Mouse (Mus musculus): ENCODE results near the gene Bach1. TPM values are rescaled to one million over a fixed set of nuclear protein-coding genes. Genes with fewer than 3 reads are reported as not detected.

The Bach1 gene
- 8.8 and 9.3 TPM in 2 replicates for polyA plus RNA-seq (2012; rRNA removed; ENCODE audit: low replicate concordance)

DNA sequence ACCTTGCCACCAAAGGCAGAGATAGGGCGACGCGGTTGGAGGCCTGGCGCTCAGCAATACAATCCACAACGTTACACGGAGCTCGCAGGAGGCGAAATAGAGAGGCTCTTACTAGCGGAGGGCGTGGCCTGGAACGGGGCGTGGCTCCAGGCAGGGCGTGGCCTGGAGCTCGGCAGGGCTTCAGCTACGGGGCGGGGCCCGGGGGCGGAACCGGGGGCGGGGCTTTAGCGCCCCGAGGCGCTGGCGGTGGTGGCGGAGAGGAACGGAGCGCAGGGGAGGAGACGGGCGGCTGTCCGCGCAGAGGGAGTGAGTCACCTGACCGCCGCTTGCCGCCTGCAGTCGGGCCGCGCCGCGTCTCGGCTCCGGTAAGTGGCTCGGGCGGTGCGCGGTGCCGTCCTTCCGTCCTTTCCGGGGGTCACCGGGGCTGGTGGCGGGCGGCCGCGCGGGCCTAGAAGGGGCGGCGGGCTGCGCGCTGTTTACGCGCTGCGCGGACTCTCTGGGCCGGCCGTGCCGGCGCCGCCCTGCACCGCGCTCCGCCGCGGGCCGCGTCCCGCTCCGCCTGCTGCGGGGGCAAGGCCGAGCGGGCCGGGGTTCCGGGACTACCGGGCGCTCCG is at the start of gene Bach1:
Gene Bach1, plus strand, starts transcription at position 254 of the 614 bp plus-strand sequence.

Other genes starting within 250 kb of the Bach1 start
- gene Usp16, start 244.2 kb upstream of the Bach1 start, polyA plus RNA-seq (2012; rRNA removed; ENCODE audit: low replicate concordance), result 12.9 and 32.6 TPM in 2 replicates
- gene Cct8, start 203.1 kb upstream of the Bach1 start, polyA plus RNA-seq (2012; rRNA removed; ENCODE audit: low replicate concordance), result 14.3 and 28.2 TPM in 2 replicates
- 0.74 and 2.4 TPM in 2 replicates for gene Map3k7cl, start 145.6 kb upstream of the Bach1 start, polyA plus RNA-seq (2012; rRNA removed; ENCODE audit: low replicate concordance)